Mouse (Mus musculus) hindbrain, embryonic 14.5 days (tissue): Measurements from ENCODE around the gene Rars2. TPM values are rescaled to one million over a fixed set of nuclear protein-coding genes. Genes with fewer than 3 reads are reported as not detected.

Experiments
- ATAC-seq: fragments of 200-750 bp; cut with Nextera tagmentation; 2 replicates; pipeline ENCODE4 v1.8.0; 2017; ENCODE audit warnings: moderate number of reproducible peaks, mild to moderate bottlenecking, moderate TSS enrichment, moderate library complexity; ENCODE audit not compliant: low FRiP score
- DNase-seq: peaks from one replicate; pipeline ENCODE4 v3.0.0-alpha.2; 2015; ENCODE audit warnings: low spot score
- H3K27ac ChIP-seq: fragments of 300-500 bp; sonication (generic); 2 replicates; pipeline ENCODE4 v1.5.1; 2014; ENCODE audit warnings: mild to moderate bottlenecking, moderate library complexity
- H3K27me3 ChIP-seq: fragments of 300-500 bp; sonication (generic); 2 replicates; pipeline ENCODE4 v1.6.1; 2014; ENCODE audit warnings: mild to moderate bottlenecking, low read length, mixed read lengths; ENCODE audit not compliant: control insufficient read depth, insufficient read depth
- H3K36me3 ChIP-seq: fragments of 300-500 bp; sonication (generic); replicated peaks from 2 replicates; pipeline ENCODE4 v1.6.1; 2014; ENCODE audit not compliant: control insufficient read depth, insufficient read depth
- H3K4me1 ChIP-seq: fragments of 300-500 bp; sonication (generic); replicated peaks from 2 replicates; pipeline ENCODE4 v1.6.1; 2014; ENCODE audit warnings: antibody characterized with exemption, low read length, mixed read lengths; ENCODE audit not compliant: control insufficient read depth, insufficient read depth
- H3K4me2 ChIP-seq: fragments of 300-500 bp; sonication (generic); replicated peaks from 2 replicates; pipeline ENCODE4 v1.6.1; 2014; ENCODE audit warnings: mild to moderate bottlenecking, moderate library complexity
- H3K4me3 ChIP-seq: fragments of 300-500 bp; sonication (generic); replicated peaks from 2 replicates; pipeline ENCODE4 v1.5.1; 2014; ENCODE audit warnings: mild to moderate bottlenecking, low read length
- H3K9ac ChIP-seq: fragments of 300-500 bp; sonication (generic); 2 replicates; pipeline ENCODE4 v1.6.1; 2014
- H3K9me3 ChIP-seq: fragments of 300-500 bp; sonication (generic); 2 replicates; pipeline ENCODE4 v1.6.1; 2016; ENCODE audit warnings: low read length; ENCODE audit not compliant: control insufficient read depth
- WGBS: fragments of 180-500 bp; shearing (Covaris S2); extraction: QIAGEN DNeasy Blood & Tissue Kit; methylation state at CpG from one replicate; pipeline ENCODE4 v1.1.7; 2014; 5-methylcytosine and 5-hydroxymethylcytosine counted together
- polyA plus RNA-seq: library from polyadenylated mRNA; unstranded; fragments of >200 nt; fragmentation: Nextera tagmentation; extraction: Ambion mirVana; gene quantifications from 2 replicates; pipeline ENCODE4 v1.2.1, GENCODE M21; 2014

Gene Rars2
- polyA plus RNA-seq, 1 experiment from 2014 or later = 50.3 TPM

- Histone ChIP-seq H3K4me3 (no peak overlapping the region), H3K9ac (no peak overlapping the region), H3K4me2 (no peak overlapping the region), H3K4me1 (no peaks in the 10 kb centered on the region), H3K9me3 (no peaks in the 10 kb centered on the region), H3K27ac (no peak overlapping the region), H3K27me3 (no peaks in the 10 kb centered on the region), H3K36me3 (peaks cover 44% of the 10 kb centered on the region)
- no peak for ATAC-seq
- 98% methylated on average over 7 of the region's 7 CpGs for WGBS
- DNase-seq = no peak
Observed at GRCm38 (mm10) chr4:34634129-34634528, 19.4 kb downstream of the Rars2 start.

- Histone ChIP-seq H3K4me2 (no peak overlapping the region), H3K36me3 (peaks cover 41% of the 10 kb centered on the region), H3K27ac (no peak overlapping the region), H3K9ac (no peak overlapping the region), H3K4me3 (no peak overlapping the region), H3K27me3 (no peaks in the 10 kb centered on the region), H3K4me1 (no peaks in the 10 kb centered on the region), H3K9me3 (no peaks in the 10 kb centered on the region)
- DNase-seq = no peak
- ATAC-seq = no peak
- 85% methylated on average over 5 of the region's 5 CpGs for WGBS
Observed at GRCm38 (mm10) chr4:34636036-34636435, 21.3 kb downstream of the Rars2 start.

- Histone ChIP-seq H3K36me3 (peaks cover 36% of the 10 kb centered on the region), H3K9ac (no peak overlapping the region), H3K27me3 (no peaks in the 10 kb centered on the region), H3K4me1 (no peaks in the 10 kb centered on the region), H3K4me2 (no peak overlapping the region), H3K27ac (no peak overlapping the region), H3K4me3 (no peak overlapping the region), H3K9me3 (no peaks in the 10 kb centered on the region)
- 94% methylated on average over 7 of the region's 7 CpGs for WGBS
- ATAC-seq (no peak), DNase-seq (no peak)
Observed at GRCm38 (mm10) chr4:34637386-34637785, 22.6 kb downstream of the Rars2 start.

GRCm38 (mm10) chr4:34637851-34638250 lies 23.1 kb downstream of the Rars2 start:
- Histone ChIP-seq H3K27me3 (no peaks in the 10 kb centered on the region), H3K4me3 (no peak overlapping the region), H3K4me2 (no peak overlapping the region), H3K9ac (no peak overlapping the region), H3K27ac (no peak overlapping the region), H3K9me3 (no peaks in the 10 kb centered on the region), H3K36me3 (peaks cover 40% of the 10 kb centered on the region), H3K4me1 (no peaks in the 10 kb centered on the region)
- 90% methylated on average over 4 of the region's 4 CpGs for WGBS
- ATAC-seq = no peak
- DNase-seq = no peak

GRCm38 (mm10) chr4:34639745-34640364 lies 25.1 kb downstream of the Rars2 start:
- ATAC-seq (no peak), DNase-seq (no peak)
- Histone ChIP-seq H3K9ac (no peak overlapping the region), H3K27ac (no peak overlapping the region), H3K4me2 (no peak overlapping the region), H3K4me1 (no peaks in the 10 kb centered on the region), H3K9me3 (no peaks in the 10 kb centered on the region), H3K27me3 (no peaks in the 10 kb centered on the region), H3K4me3 (no peak overlapping the region), H3K36me3 (peaks cover 36% of the 10 kb centered on the region)
- WGBS = 87% methylated on average over 5 of the region's 5 CpGs

- Histone ChIP-seq H3K4me3 (no peak overlapping the region), H3K27me3 (no peaks in the 10 kb centered on the region), H3K27ac (no peak overlapping the region), H3K4me2 (no peak overlapping the region), H3K36me3 (peaks cover 38% of the 10 kb centered on the region), H3K9ac (no peak overlapping the region), H3K4me1 (no peaks in the 10 kb centered on the region), H3K9me3 (no peaks in the 10 kb centered on the region)
- DNase-seq (no peak), ATAC-seq (no peak)
- 98% methylated on average over 3 of the region's 3 CpGs for WGBS
Observed at GRCm38 (mm10) chr4:34640731-34641130, 26.0 kb downstream of the Rars2 start.

- Histone ChIP-seq H3K27me3 (no peaks in the 10 kb centered on the region), H3K27ac (no peak overlapping the region), H3K9me3 (no peaks in the 10 kb centered on the region), H3K4me1 (no peaks in the 10 kb centered on the region), H3K4me2 (no peak overlapping the region), H3K36me3 (peaks cover 63% of the 10 kb centered on the region), H3K4me3 (no peak overlapping the region), H3K9ac (no peak overlapping the region)
- ATAC-seq = no peak
- DNase-seq = no peak
Observed at GRCm38 (mm10) chr4:34644779-34645178, 30.0 kb downstream of the Rars2 start.

GRCm38 (mm10) chr4:34653179-34653578 lies 38.4 kb downstream of the Rars2 start:
- H3K9me3 ChIP-seq = no peaks in the 10 kb centered on the region
- no peaks in the 10 kb centered on the region for H3K4me1 ChIP-seq
- 97% methylated on average over 7 of the region's 7 CpGs for WGBS
- H3K4me2 ChIP-seq = no peak overlapping the region
- H3K27ac ChIP-seq = no peak overlapping the region
- H3K36me3 ChIP-seq = peaks cover 78% of the 10 kb centered on the region
- DNase-seq (no peak), ATAC-seq (no peak)
- H3K27me3 ChIP-seq = no peaks in the 10 kb centered on the region
- no peak overlapping the region for H3K9ac ChIP-seq
- H3K4me3 ChIP-seq = no peak overlapping the region

GRCm38 (mm10) chr4:34656101-34656500 lies 41.3 kb downstream of the Rars2 start:
- Histone ChIP-seq H3K36me3 (peaks cover 88% of the 10 kb centered on the region), H3K4me1 (no peaks in the 10 kb centered on the region), H3K27ac (no peak overlapping the region), H3K9me3 (no peaks in the 10 kb centered on the region), H3K27me3 (no peaks in the 10 kb centered on the region), H3K4me2 (no peak overlapping the region), H3K4me3 (no peak overlapping the region), H3K9ac (no peak overlapping the region)
- DNase-seq (no peak), ATAC-seq (no peak)
- WGBS = 97% methylated on average over 10 of the region's 10 CpGs

GRCm38 (mm10) chr4:34659012-34659411 lies 44.3 kb downstream of the Rars2 start:
- no peak overlapping the region for H3K4me2 ChIP-seq
- no peak overlapping the region for H3K27ac ChIP-seq
- 89% methylated on average over 2 of the region's 2 CpGs for WGBS
- no peak overlapping the region for H3K9ac ChIP-seq
- ATAC-seq (no peak), DNase-seq (no peak)
- no peaks in the 10 kb centered on the region for H3K9me3 ChIP-seq
- H3K4me3 ChIP-seq = no peak overlapping the region
- no peaks in the 10 kb centered on the region for H3K4me1 ChIP-seq
- H3K27me3 ChIP-seq = no peaks in the 10 kb centered on the region
- peaks cover 88% of the 10 kb centered on the region for H3K36me3 ChIP-seq
